Mouse (Mus musculus): Measurements from ENCODE around the gene Micu1. TPM values are rescaled to one million over a fixed set of nuclear protein-coding genes. Genes with fewer than 3 reads are reported as not detected.

Gene Micu1
- polyA plus RNA-seq, 1 experiment from 2014 or later: 56.2 TPM

DNA sequence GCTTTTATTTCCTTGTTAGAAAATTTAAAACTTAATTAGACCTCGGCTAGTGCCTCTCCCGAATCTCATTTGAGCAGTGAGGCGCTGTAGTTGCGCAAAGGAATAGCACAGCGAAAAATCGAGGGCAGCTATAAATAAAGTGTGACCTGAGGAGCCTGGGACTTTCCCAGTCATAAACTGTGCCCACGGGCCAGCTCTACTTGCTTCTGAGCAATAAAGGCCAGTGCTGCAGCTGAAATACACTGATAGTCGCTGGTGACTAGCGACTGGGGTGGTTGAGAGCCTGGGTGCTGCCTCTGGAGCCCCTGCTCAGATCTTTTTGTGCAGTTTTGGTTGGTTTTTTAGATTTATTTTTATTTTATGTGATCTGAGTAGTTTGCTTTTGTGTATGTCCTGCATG is 142.4 kb downstream of the Micu1 start:
- Histone ChIP-seq H3K36me3 (ENCODE audit: control insufficient read depth, insufficient read depth, low read length) (no peaks in the 10 kb centered on the region; the same call in 1 of the 2 replicates), H3K9ac (ENCODE audit: low read length) (no peak overlapping the region), H3K27me3 (ENCODE audit: control insufficient read depth, insufficient read depth, low read length) (no peaks in the 10 kb centered on the region), H3K4me3 (ENCODE audit: low read depth, low read length) (no peak overlapping the region), H3K4me1 (replicated peaks; ENCODE audit: control insufficient read depth, insufficient read depth) (no peaks in the 10 kb centered on the region), H3K4me2 (replicated peaks; ENCODE audit: low read depth) (no peak overlapping the region), H3K27ac (replicated peaks) (no peak overlapping the region), H3K9me3 (ENCODE audit: control insufficient read depth, low read length) (no peaks in the 10 kb centered on the region)
- no peak for DNase-seq (ENCODE audit: low spot score)
- WGBS: 71% methylated on average over 9 of the region's 9 CpGs
- no peak for ATAC-seq (ENCODE audit: low FRiP score, low TSS enrichment)
- TF ChIP-seq CTCF (IDR thresholded peaks at IDR 0.05; ENCODE audit: low read depth) (no peak), EP300 (optimal IDR thresholded peaks at IDR 0.05) (no peak)

DNA sequence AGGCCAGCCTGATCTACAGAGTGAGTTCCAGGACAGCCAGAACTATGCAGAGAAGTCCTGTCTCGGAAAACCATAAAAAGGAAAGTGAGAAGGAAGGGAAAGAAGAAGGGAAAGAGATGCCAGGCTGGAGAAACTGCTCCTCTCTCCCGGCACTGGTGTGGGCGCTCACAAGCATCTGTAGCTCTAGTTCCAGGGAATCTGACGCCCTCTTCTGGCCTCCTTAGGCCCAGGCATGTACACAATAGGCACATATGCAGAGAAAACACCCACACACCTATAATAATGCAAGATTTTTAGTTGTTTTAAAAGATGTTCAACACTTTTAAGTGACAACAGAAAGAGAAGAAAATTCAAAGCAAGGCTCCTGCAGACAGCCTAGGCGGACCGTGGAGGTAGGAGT is 144.1 kb downstream of the Micu1 start:
- Histone ChIP-seq H3K9ac (ENCODE audit: low read length) (no peak overlapping the region), H3K4me2 (replicated peaks; ENCODE audit: low read depth) (no peak overlapping the region), H3K9me3 (ENCODE audit: control insufficient read depth, low read length) (no peaks in the 10 kb centered on the region), H3K36me3 (ENCODE audit: control insufficient read depth, insufficient read depth, low read length) (no peaks in the 10 kb centered on the region; the same call in 1 of the 2 replicates), H3K27me3 (ENCODE audit: control insufficient read depth, insufficient read depth, low read length) (no peaks in the 10 kb centered on the region), H3K27ac (replicated peaks) (no peak overlapping the region), H3K4me3 (ENCODE audit: low read depth, low read length) (no peak overlapping the region), H3K4me1 (replicated peaks; ENCODE audit: control insufficient read depth, insufficient read depth) (no peaks in the 10 kb centered on the region)
- DNase-seq (ENCODE audit: low spot score): no peak
- 80% methylated on average over 6 of the region's 6 CpGs for WGBS
- ATAC-seq (ENCODE audit: low FRiP score, low TSS enrichment): no peak
- no peak for TF ChIP-seq EP300 (optimal IDR thresholded peaks at IDR 0.05)
- TF ChIP-seq CTCF (IDR thresholded peaks at IDR 0.05; ENCODE audit: low read depth): peak; percentile 55

DNA sequence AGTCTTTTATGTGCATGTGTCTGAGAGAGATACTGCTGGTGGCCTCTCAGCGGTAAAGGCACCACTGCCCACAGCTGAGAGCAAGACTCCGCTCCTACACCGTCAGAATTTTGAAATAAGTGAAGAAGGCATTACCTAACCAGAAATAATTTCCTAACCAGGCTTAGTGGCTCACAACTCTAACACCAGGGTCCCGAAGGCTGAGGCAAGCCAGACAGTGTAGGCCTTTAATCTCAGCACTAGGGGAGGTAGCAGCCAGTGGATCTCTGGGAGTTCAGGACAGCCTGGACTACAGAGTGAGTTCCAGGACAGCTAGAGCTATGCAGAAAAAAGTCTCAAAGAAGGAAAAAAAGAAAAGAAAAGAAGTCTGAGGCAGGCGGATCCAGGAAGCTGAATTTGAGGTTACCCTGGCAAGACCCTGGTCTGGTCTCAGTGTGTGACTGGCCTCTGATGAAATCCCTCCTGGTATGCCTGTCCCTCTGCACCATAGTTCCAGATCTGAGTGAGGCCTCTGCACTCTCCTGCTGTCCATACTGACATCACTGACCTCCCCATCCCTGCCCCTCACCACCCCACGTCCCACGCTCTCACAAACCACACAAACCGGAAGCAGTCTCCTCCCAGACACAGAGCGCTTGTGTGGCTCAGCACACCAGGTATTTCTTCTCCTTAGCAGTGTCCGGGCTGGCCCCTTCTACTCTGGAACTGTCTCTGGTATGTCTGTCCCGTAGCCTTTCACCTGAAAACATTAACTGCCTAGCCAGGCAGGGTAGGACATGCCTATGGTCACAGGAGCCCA is 146.0 kb downstream of the Micu1 start:
- Histone ChIP-seq H3K4me1 (replicated peaks; ENCODE audit: control insufficient read depth, insufficient read depth) (no peaks in the 10 kb centered on the region), H3K9ac (ENCODE audit: low read length) (no peak overlapping the region), H3K4me3 (ENCODE audit: low read depth, low read length) (no peak overlapping the region), H3K9me3 (ENCODE audit: control insufficient read depth, low read length) (no peaks in the 10 kb centered on the region), H3K27me3 (ENCODE audit: control insufficient read depth, insufficient read depth, low read length) (no peaks in the 10 kb centered on the region), H3K4me2 (replicated peaks; ENCODE audit: low read depth) (no peak overlapping the region), H3K27ac (replicated peaks) (no peak overlapping the region), H3K36me3 (ENCODE audit: control insufficient read depth, insufficient read depth, low read length) (no peaks in the 10 kb centered on the region; the same call in 1 of the 2 replicates)
- WGBS: 83% methylated on average over 11 of the region's 11 CpGs
- TF ChIP-seq EP300 (optimal IDR thresholded peaks at IDR 0.05): no peak
- TF ChIP-seq CTCF (IDR thresholded peaks at IDR 0.05; ENCODE audit: low read depth): no peak
- ATAC-seq (ENCODE audit: low FRiP score, low TSS enrichment) (no peak), DNase-seq (ENCODE audit: low spot score) (no peak)

DNA sequence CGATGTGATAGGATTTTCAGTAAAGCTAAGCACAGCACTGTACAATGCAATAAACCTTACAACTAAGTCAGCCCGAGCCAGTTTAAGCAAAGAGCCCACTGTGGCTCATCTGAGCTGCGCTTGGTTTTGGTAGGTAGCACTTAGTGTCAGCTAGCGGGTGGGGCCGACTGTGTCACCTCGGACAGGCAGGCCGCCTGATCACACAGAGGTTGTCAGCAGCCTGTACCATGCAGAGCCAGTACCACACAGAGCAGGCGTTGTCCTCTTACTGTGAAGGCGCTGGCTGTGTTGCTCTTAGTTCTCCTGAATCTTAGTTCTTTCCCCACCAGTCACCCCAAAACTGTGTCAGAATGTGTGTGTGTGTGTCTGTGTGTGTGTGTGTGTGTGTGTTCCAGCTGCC is 146.7 kb downstream of the Micu1 start:
- H3K9ac ChIP-seq (ENCODE audit: low read length): no peak overlapping the region
- TF ChIP-seq CTCF (IDR thresholded peaks at IDR 0.05; ENCODE audit: low read depth): no peak
- no peak for TF ChIP-seq EP300 (optimal IDR thresholded peaks at IDR 0.05)
- no peak overlapping the region for H3K4me3 ChIP-seq (ENCODE audit: low read depth, low read length)
- no peak overlapping the region for H3K27ac ChIP-seq (replicated peaks)
- WGBS: 67% methylated on average over 9 of the region's 9 CpGs
- no peak for DNase-seq (ENCODE audit: low spot score)
- no peaks in the 10 kb centered on the region for H3K27me3 ChIP-seq (ENCODE audit: control insufficient read depth, insufficient read depth, low read length)
- H3K9me3 ChIP-seq (ENCODE audit: control insufficient read depth, low read length): no peaks in the 10 kb centered on the region
- H3K4me2 ChIP-seq (replicated peaks; ENCODE audit: low read depth): no peak overlapping the region
- 0 out of 2 replicates have a peak, but pooled peaks have one; percentile 49 for ATAC-seq (ENCODE audit: low FRiP score, low TSS enrichment)
- H3K4me1 ChIP-seq (replicated peaks; ENCODE audit: control insufficient read depth, insufficient read depth): no peaks in the 10 kb centered on the region
- no peaks in the 10 kb centered on the region; the same call in 1 of the 2 replicates for H3K36me3 ChIP-seq (ENCODE audit: control insufficient read depth, insufficient read depth, low read length)

DNA sequence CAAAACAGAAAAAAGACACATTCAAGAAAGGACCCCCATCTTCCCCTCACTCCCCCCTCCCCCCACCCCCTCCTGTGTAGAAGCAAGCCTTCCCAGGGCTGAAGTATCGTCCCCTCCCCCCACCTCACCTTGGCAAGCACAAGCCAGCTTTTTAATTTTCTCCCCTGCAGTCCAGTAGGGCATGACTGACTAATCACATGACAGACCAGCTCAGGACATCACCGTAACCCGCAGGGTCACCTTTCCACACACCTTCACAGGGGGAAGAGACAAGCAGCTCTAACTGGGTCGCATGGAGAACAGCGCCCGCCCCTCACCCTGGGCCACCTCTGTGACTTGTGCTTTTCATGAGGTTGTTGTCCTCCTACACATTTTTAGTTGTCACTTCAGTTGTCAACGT is 147.1 kb downstream of the Micu1 start:
- WGBS: 81% methylated on average over 7 of the region's 7 CpGs
- H3K27ac ChIP-seq (replicated peaks): no peak overlapping the region
- peak; percentile 38; the same call in 1 of the 2 replicates for ATAC-seq (ENCODE audit: low FRiP score, low TSS enrichment)
- H3K4me1 ChIP-seq (replicated peaks; ENCODE audit: control insufficient read depth, insufficient read depth): no peaks in the 10 kb centered on the region
- no peaks in the 10 kb centered on the region for H3K27me3 ChIP-seq (ENCODE audit: control insufficient read depth, insufficient read depth, low read length)
- no peak overlapping the region for H3K9ac ChIP-seq (ENCODE audit: low read length)
- no peak for DNase-seq (ENCODE audit: low spot score)
- no peaks in the 10 kb centered on the region; the same call in 1 of the 2 replicates for H3K36me3 ChIP-seq (ENCODE audit: control insufficient read depth, insufficient read depth, low read length)
- no peak overlapping the region for H3K4me2 ChIP-seq (replicated peaks; ENCODE audit: low read depth)
- no peak overlapping the region for H3K4me3 ChIP-seq (ENCODE audit: low read depth, low read length)
- H3K9me3 ChIP-seq (ENCODE audit: control insufficient read depth, low read length): no peaks in the 10 kb centered on the region
- no peak for TF ChIP-seq CTCF (IDR thresholded peaks at IDR 0.05; ENCODE audit: low read depth)
- TF ChIP-seq EP300 (optimal IDR thresholded peaks at IDR 0.05): no peak

DNA sequence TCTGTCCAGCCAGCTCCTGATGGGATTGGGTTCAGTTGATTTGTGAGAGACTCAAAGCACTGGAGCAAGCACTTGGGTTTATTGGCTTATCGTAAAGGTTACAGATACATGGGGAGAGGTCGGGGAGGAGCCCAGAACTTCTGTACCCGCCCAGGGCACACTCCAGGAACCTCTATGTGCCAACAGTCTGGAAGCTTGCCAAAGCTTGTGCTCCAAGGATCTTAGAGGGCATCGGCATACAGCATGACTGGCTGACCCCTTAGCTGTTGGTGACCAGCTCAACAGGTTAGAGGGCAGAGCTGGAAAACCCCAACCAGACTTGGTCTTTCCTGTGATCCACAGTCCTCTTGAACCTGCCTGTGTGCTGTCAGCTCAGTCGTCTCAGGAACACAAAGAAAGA is 154.9 kb downstream of the Micu1 start:
- Histone ChIP-seq H3K36me3 (ENCODE audit: control insufficient read depth, insufficient read depth, low read length) (no peaks in the 10 kb centered on the region), H3K9me3 (ENCODE audit: control insufficient read depth, low read length) (no peaks in the 10 kb centered on the region), H3K9ac (ENCODE audit: low read length) (no peak overlapping the region), H3K4me2 (replicated peaks; ENCODE audit: low read depth) (no peak overlapping the region), H3K27me3 (ENCODE audit: control insufficient read depth, insufficient read depth, low read length) (no peaks in the 10 kb centered on the region), H3K4me3 (ENCODE audit: low read depth, low read length) (no peak overlapping the region), H3K4me1 (replicated peaks; ENCODE audit: control insufficient read depth, insufficient read depth) (no peaks in the 10 kb centered on the region), H3K27ac (replicated peaks) (0 out of 2 replicates have a peak overlapping the region, but pooled peaks have one; percentile 4)
- WGBS: 66% methylated on average over 5 of the region's 5 CpGs
- ATAC-seq (ENCODE audit: low FRiP score, low TSS enrichment): peak; percentile 88
- TF ChIP-seq CTCF (IDR thresholded peaks at IDR 0.05; ENCODE audit: low read depth) (no peak), EP300 (optimal IDR thresholded peaks at IDR 0.05) (no peak)
- peak; percentile 63 for DNase-seq (ENCODE audit: low spot score)

All from stomach, postnatal 0 days (tissue).